Mouse (Mus musculus): Measurements from ENCODE around the gene Zic2. TPM values are rescaled to one million over a fixed set of nuclear protein-coding genes. Genes with fewer than 3 reads are reported as not detected.

Gene Zic2
- polyA plus RNA-seq, 1 experiment from 2014 or later, result 6.8 TPM

Other genes starting within 250 kb of the Zic2 start
- 0.14 and 0.60 TPM in 2 replicates for gene Gm5089, start 24.3 kb upstream of the Zic2 start, polyA plus RNA-seq (2015; fragmentation: Nextera tagmentation; extraction: Ambion mirVana)
- gene Zic5, start 9.8 kb upstream of the Zic2 start, polyA plus RNA-seq (2015; fragmentation: Nextera tagmentation; extraction: Ambion mirVana), result 3.9 and 6.2 TPM in 2 replicates
- 0.23 and 0.27 TPM in 2 replicates for gene Gm10837, start 15.2 kb downstream of the Zic2 start, polyA plus RNA-seq (2015; fragmentation: Nextera tagmentation; extraction: Ambion mirVana)
- 27.5 and 28.1 TPM in 2 replicates for gene Pcca, start 58.9 kb downstream of the Zic2 start, polyA plus RNA-seq (2015; fragmentation: Nextera tagmentation; extraction: Ambion mirVana)

Data from neural tube, embryonic 15.5 days (tissue).